Mouse (Mus musculus) inflammation-experienced regulatory T-cells, adult 6 months (primary cell): Measurements from ENCODE around the gene Gadd45b. TPM values are rescaled to one million over a fixed set of nuclear protein-coding genes. Genes with fewer than 3 reads are reported as not detected.

Experiments
- polyA plus RNA-seq, 3 experiments: library from polyadenylated mRNA; unstranded; fragments of 100-300 nt; shearing (Covaris generic); gene quantifications; one replicate each; pipeline ENCODE4 v1.2.1; 2017

Gadd45b gene
- polyA plus RNA-seq, 3 experiments from 2014 or later = 26.4 to 51.5 (median 39.3) TPM

Other genes starting within 250 kb of the Gadd45b start
- gene Mob3a, start 228.1 kb upstream of the Gadd45b start, polyA plus RNA-seq = 100 to 1,000 TPM; 190 to 248 (median 240) TPM
- gene Izumo4, start 227.9 kb upstream of the Gadd45b start, polyA plus RNA-seq = 100 to 1,000 TPM in 2 of 3 experiments, 10 to 100 TPM in 1; 71.4 to 109 (median 107) TPM
- gene Ap3d1, start 187.8 kb upstream of the Gadd45b start, polyA plus RNA-seq = 10 to 100 TPM; 20.9 to 33.0 (median 29.8) TPM
- gene Dot1l, start 174.9 kb upstream of the Gadd45b start, polyA plus RNA-seq = 10 to 100 TPM; 10.9 to 23.4 (median 15.3) TPM
- gene Sf3a2, start 131.9 kb upstream of the Gadd45b start, polyA plus RNA-seq = 10 to 100 TPM; 12.1 to 22.6 (median 17.8) TPM
- gene Plekhj1, start 131.4 kb upstream of the Gadd45b start, polyA plus RNA-seq = 100 to 1,000 TPM; 127 to 149 (median 146) TPM
- gene Amh, start 124.8 kb upstream of the Gadd45b start, polyA plus RNA-seq = not detected
- gene Jsrp1, start 116.6 kb upstream of the Gadd45b start, polyA plus RNA-seq = not detected
- 1,000 to 10,000 TPM; 1,680 to 2,431 (median 2,240) TPM for gene Oaz1, start 103.4 kb upstream of the Gadd45b start, polyA plus RNA-seq
- gene Lingo3, start 86.0 kb upstream of the Gadd45b start, polyA plus RNA-seq = not detected
- 100 to 1,000 TPM; 144 to 210 (median 202) TPM for gene Lsm7, start 74.9 kb upstream of the Gadd45b start, polyA plus RNA-seq
- gene Sppl2b, start 74.8 kb upstream of the Gadd45b start, polyA plus RNA-seq = 10 to 100 TPM in 2 of 3 experiments, 1 to 10 TPM in 1; 9.6 to 15.0 (median 12.1) TPM
- not detected for gene Tmprss9, start 58.2 kb upstream of the Gadd45b start, polyA plus RNA-seq
- 100 to 1,000 TPM; 207 to 260 (median 248) TPM for gene Timm13, start 29.1 kb upstream of the Gadd45b start, polyA plus RNA-seq
- 1 to 10 TPM; 2.4 to 4.5 (median 3.5) TPM for gene Lmnb2, start 11.8 kb upstream of the Gadd45b start, polyA plus RNA-seq
- gene Gng7, start 84.9 kb downstream of the Gadd45b start, polyA plus RNA-seq = not detected
- not detected for gene Diras1, start 95.6 kb downstream of the Gadd45b start, polyA plus RNA-seq
- 1 to 10 TPM; 2.4 to 5.0 (median 2.7) TPM for gene Slc39a3, start 107.4 kb downstream of the Gadd45b start, polyA plus RNA-seq
- 10 to 100 TPM; 66.4 to 86.5 (median 71.0) TPM for gene Sgta, start 130.1 kb downstream of the Gadd45b start, polyA plus RNA-seq
- gene Thop1, start 140.0 kb downstream of the Gadd45b start, polyA plus RNA-seq = 1 to 10 TPM; 1.9 to 2.7 (median 2.5) TPM
- gene Creb3l3, start 168.8 kb downstream of the Gadd45b start, polyA plus RNA-seq = not detected
- 10 to 100 TPM; 22.1 to 27.1 (median 23.3) TPM for gene Map2k2, start 175.8 kb downstream of the Gadd45b start, polyA plus RNA-seq
- 10 to 100 TPM in 1 of 3 experiments, 1 to 10 TPM in 2; 8.5 to 10.8 (median 9.3) TPM for gene Zbtb7a, start 205.1 kb downstream of the Gadd45b start, polyA plus RNA-seq
- 10 to 100 TPM; 15.4 to 21.5 (median 17.1) TPM for gene Pias4, start 237.8 kb downstream of the Gadd45b start, polyA plus RNA-seq
- 1,000 to 10,000 TPM in 1 of 3 experiments, 100 to 1,000 TPM in 2; 925 to 1,158 (median 972) TPM for gene Eef2, start 246.6 kb downstream of the Gadd45b start, polyA plus RNA-seq